Mouse (Mus musculus) spleen, postnatal 4 days (tissue): ENCODE data around the gene Gal3st1.
"Not testable (repeated sequence)": the region's sequence is repeated elsewhere in the genome, so short reads cannot be mapped to it uniquely, and the experiment has no call there.

Source experiments
- DNase-seq, 2 experiments: peaks; one replicate each; pipeline ENCODE4 v3.0.0; 2022; ENCODE audit warnings: low spot score in 2 of 2

The Gal3st1 gene

GRCm38 (mm10) chr11:3982275-3983209 lies 894 bp upstream of the Gal3st1 start:
- DNase-seq = no peak

GRCm38 (mm10) chr11:3983863-3984745 lies 668 bp downstream of the Gal3st1 start:
- no peak for DNase-seq

- no peak for DNase-seq
Observed at GRCm38 (mm10) chr11:3989748-3990147, 6.3 kb downstream of the Gal3st1 start.

- no peak for DNase-seq
Observed at GRCm38 (mm10) chr11:3993132-3993531, 9.7 kb downstream of the Gal3st1 start.

GRCm38 (mm10) chr11:3993914-3994313 lies 10.5 kb downstream of the Gal3st1 start:
- no peak for DNase-seq

- no peak for DNase-seq
Observed at GRCm38 (mm10) chr11:3995511-3995910, 12.1 kb downstream of the Gal3st1 start.

- no peak for DNase-seq
Observed at GRCm38 (mm10) chr11:3996840-3997239, 13.4 kb downstream of the Gal3st1 start.

GRCm38 (mm10) chr11:3997978-3998720 lies 14.7 kb downstream of the Gal3st1 start:
- peak in 1 of 2 experiments; percentile 19 for DNase-seq

- no peak for DNase-seq
Observed at GRCm38 (mm10) chr11:3999547-3999946, 16.1 kb downstream of the Gal3st1 start.

- DNase-seq = peak; percentile 57 to 83
Observed at GRCm38 (mm10) chr11:4001603-4002002, 18.2 kb downstream of the Gal3st1 start.

GRCm38 (mm10) chr11:4005220-4005805 lies 21.9 kb downstream of the Gal3st1 start:
- no peak for DNase-seq

GRCm38 (mm10) chr11:4006462-4006861 lies 23.0 kb downstream of the Gal3st1 start:
- DNase-seq = no peak

GRCm38 (mm10) chr11:4012616-4013015 lies 29.2 kb downstream of the Gal3st1 start:
- DNase-seq = no peak

- not testable (repeated sequence) for DNase-seq
Observed at GRCm38 (mm10) chr11:4015796-4016195, 32.4 kb downstream of the Gal3st1 start.

GRCm38 (mm10) chr11:4022111-4022510 lies 38.7 kb downstream of the Gal3st1 start:
- DNase-seq = not testable (repeated sequence)

GRCm38 (mm10) chr11:4023321-4023720 lies 39.9 kb downstream of the Gal3st1 start:
- DNase-seq = no peak

- no peak for DNase-seq
Observed at GRCm38 (mm10) chr11:4027066-4027465, 43.6 kb downstream of the Gal3st1 start.

GRCm38 (mm10) chr11:4027561-4028334 lies 44.3 kb downstream of the Gal3st1 start:
- no peak for DNase-seq

GRCm38 (mm10) chr11:4029343-4029742 lies 45.9 kb downstream of the Gal3st1 start:
- DNase-seq = no peak

GRCm38 (mm10) chr11:4031126-4031941 lies 47.9 kb downstream of the Gal3st1 start, which contains the start of gene Sec14l4:
Gene Sec14l4, plus strand, starts transcription at chr11:4031462.
- no peak for DNase-seq
